Mouse (Mus musculus): ENCODE results near the gene Myo6.
A peak's percentile ranks its signal among the peaks of the same experiment; 100 is the strongest.
"Not testable (repeated sequence)": the region's sequence is repeated elsewhere in the genome, so short reads cannot be mapped to it uniquely, and the experiment has no call there.

Gene Myo6

GRCm38 (mm10) chr9:80286845-80287244 lies 122.0 kb downstream of the Myo6 start:
- no peak for DNase-seq (ENCODE audit: extremely low spot score, low read depth, low spot score)

- peak; percentile 33 for DNase-seq (ENCODE audit: extremely low spot score, low read depth, low spot score)
Measured at GRCm38 (mm10) chr9:80293056-80293584, 128.3 kb downstream of the Myo6 start.

- DNase-seq (ENCODE audit: extremely low spot score, low read depth, low spot score): no peak
Measured at GRCm38 (mm10) chr9:80296086-80296485, 131.3 kb downstream of the Myo6 start.

GRCm38 (mm10) chr9:80299031-80299430 lies 134.2 kb downstream of the Myo6 start:
- DNase-seq (ENCODE audit: extremely low spot score, low read depth, low spot score): no peak

GRCm38 (mm10) chr9:80303518-80303917 lies 138.7 kb downstream of the Myo6 start:
- no peak for DNase-seq (ENCODE audit: extremely low spot score, low read depth, low spot score)

- no peak for DNase-seq (ENCODE audit: extremely low spot score, low read depth, low spot score)
Measured at GRCm38 (mm10) chr9:80306390-80306789, 141.6 kb downstream of the Myo6 start.

GRCm38 (mm10) chr9:80306853-80307252 lies 142.0 kb downstream of the Myo6 start:
- no peak for DNase-seq (ENCODE audit: extremely low spot score, low read depth, low spot score)

GRCm38 (mm10) chr9:80307629-80308028 lies 142.8 kb downstream of the Myo6 start:
- DNase-seq (ENCODE audit: extremely low spot score, low read depth, low spot score): no peak

- DNase-seq (ENCODE audit: extremely low spot score, low read depth, low spot score): no peak
Measured at GRCm38 (mm10) chr9:80313610-80314009, 148.8 kb downstream of the Myo6 start.

- no peak for DNase-seq (ENCODE audit: extremely low spot score, low read depth, low spot score)
Measured at GRCm38 (mm10) chr9:80315922-80316321, 151.1 kb downstream of the Myo6 start.

- DNase-seq (ENCODE audit: extremely low spot score, low read depth, low spot score): no peak
Measured at GRCm38 (mm10) chr9:80318027-80318426, 153.2 kb downstream of the Myo6 start.

GRCm38 (mm10) chr9:80321051-80321887 lies 156.4 kb downstream of the Myo6 start:
- DNase-seq (ENCODE audit: extremely low spot score, low read depth, low spot score): not testable (repeated sequence)

- peak; percentile 44 for DNase-seq (ENCODE audit: extremely low spot score, low read depth, low spot score)
Measured at GRCm38 (mm10) chr9:80332153-80332552, 167.3 kb downstream of the Myo6 start.

- no peak for DNase-seq (ENCODE audit: extremely low spot score, low read depth, low spot score)
Measured at GRCm38 (mm10) chr9:80333466-80333865, 168.6 kb downstream of the Myo6 start.

GRCm38 (mm10) chr9:80333998-80334605 lies 169.3 kb downstream of the Myo6 start:
- DNase-seq (ENCODE audit: extremely low spot score, low read depth, low spot score): no peak

GRCm38 (mm10) chr9:80335660-80336357 lies 171.0 kb downstream of the Myo6 start:
- DNase-seq (ENCODE audit: extremely low spot score, low read depth, low spot score): no peak

GRCm38 (mm10) chr9:80338026-80338425 lies 173.2 kb downstream of the Myo6 start:
- no peak for DNase-seq (ENCODE audit: extremely low spot score, low read depth, low spot score)

- no peak for DNase-seq (ENCODE audit: extremely low spot score, low read depth, low spot score)
Measured at GRCm38 (mm10) chr9:80340927-80341326, 176.1 kb downstream of the Myo6 start.

- DNase-seq (ENCODE audit: extremely low spot score, low read depth, low spot score): no peak
Measured at GRCm38 (mm10) chr9:80341756-80342155, 176.9 kb downstream of the Myo6 start.

- no peak for DNase-seq (ENCODE audit: extremely low spot score, low read depth, low spot score)
Measured at GRCm38 (mm10) chr9:80342520-80342919, 177.7 kb downstream of the Myo6 start.

GRCm38 (mm10) chr9:80344451-80345000 lies 179.7 kb downstream of the Myo6 start:
- DNase-seq (ENCODE audit: extremely low spot score, low read depth, low spot score): no peak
